Mouse (Mus musculus) cortical plate, adult 2 months (tissue): ENCODE data around the gene Lekr1. TPM values are rescaled to one million over a fixed set of nuclear protein-coding genes. Genes with fewer than 3 reads are reported as not detected.
A peak's percentile ranks its signal among the peaks of the same experiment; 100 is the strongest.

ENCODE experiments used
- H3K27ac ChIP-seq: fragments of 200-500 bp; 2 replicates; pipeline ENCODE4 v1.5.1; 2012; ENCODE audit warnings: low read length, control low read depth, inconsistent platforms; ENCODE audit not compliant: insufficient read depth
- H3K4me1 ChIP-seq: fragments of 200-500 bp; 2 replicates; pipeline ENCODE4 v1.6.1; 2011; ENCODE audit warnings: low read length; ENCODE audit not compliant: control insufficient read depth, insufficient read depth
- H3K4me3 ChIP-seq: fragments of 200-500 bp; 2 replicates; pipeline ENCODE4 v1.5.1; 2011; ENCODE audit warnings: mild to moderate bottlenecking, low read length, control low read depth; ENCODE audit not compliant: insufficient read depth
- CTCF ChIP-seq: fragments of 200-500 bp; IDR thresholded peaks from 2 replicates; pipeline ENCODE4 v1.5.1; 2011; ENCODE audit warnings: mild to moderate bottlenecking, control low read depth, low read length; ENCODE audit not compliant: insufficient read depth; ENCODE audit errors: extremely low read depth
- POLR2A ChIP-seq: fragments of 200-500 bp; IDR thresholded peaks from 2 replicates; pipeline ENCODE4 v1.6.1; 2011; ENCODE audit warnings: mild to moderate bottlenecking, low read length, control low read depth; ENCODE audit not compliant: insufficient read depth; ENCODE audit errors: extremely low read depth
- polyA plus RNA-seq: library from polyadenylated mRNA; depleted of rRNA; stranded (reverse); fragments of >200 nt; gene quantifications from 2 replicates; pipeline ENCODE4 v1.2.3, GENCODE M21; 2012

The Lekr1 gene
- polyA plus RNA-seq, 1 experiment: 6.6 TPM

DNA sequence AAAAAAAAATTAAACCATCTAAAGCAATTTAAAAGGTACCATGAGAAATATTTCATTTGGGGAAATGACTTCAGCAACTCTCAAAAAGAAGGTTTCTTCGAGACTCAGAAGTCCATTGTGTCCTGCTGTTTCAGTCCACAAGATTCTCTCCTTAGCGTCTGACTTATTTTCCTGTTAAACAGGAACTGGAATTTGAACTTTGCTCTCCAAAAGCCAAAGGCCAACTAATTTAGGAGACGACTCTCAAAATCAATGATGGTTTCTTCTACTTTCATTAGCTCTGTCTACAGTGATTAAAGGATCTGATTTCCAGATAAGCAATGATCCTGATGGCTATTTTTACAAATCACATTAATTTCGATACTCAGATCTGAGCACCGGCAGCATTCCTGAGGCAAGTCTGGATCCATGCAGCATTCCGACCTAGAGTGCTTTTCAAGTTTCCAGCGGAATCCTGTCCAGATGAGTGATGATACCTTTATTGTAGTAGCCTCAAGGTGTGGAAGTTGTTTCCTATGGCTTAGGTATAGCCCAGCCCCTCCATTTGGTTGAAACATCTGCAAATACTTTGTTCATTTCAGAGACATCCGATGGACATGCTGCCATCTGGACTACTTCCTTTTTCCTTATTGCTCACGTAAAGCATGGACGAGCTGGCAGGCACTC lies 11.4 kb upstream of the Lekr1 start:
- no peak for TF ChIP-seq POLR2A
- no peak for TF ChIP-seq CTCF
- H3K27ac ChIP-seq: no peak overlapping the region
- no peaks in the 10 kb centered on the region for H3K4me1 ChIP-seq
- H3K4me3 ChIP-seq: no peak overlapping the region

DNA sequence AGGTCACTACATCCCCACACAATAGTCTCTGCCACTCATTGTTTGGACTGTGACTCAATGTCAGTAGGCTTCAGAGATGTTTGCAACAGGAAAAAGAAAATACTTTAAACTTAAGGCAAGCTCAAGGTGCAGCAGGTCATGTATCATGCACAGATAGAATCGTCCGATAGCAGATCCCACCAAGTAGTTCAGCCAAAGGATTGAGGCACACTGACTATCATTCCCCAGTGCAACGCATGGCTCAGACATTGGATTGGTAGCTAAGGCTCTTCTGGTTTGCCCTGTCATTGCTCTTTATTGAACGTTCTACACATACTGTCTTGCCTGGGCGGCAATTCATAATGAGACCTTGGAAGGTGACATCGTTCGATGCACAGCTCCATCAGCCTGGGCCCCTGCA lies 9.6 kb upstream of the Lekr1 start:
- Histone ChIP-seq H3K27ac (no peak overlapping the region), H3K4me1 (no peaks in the 10 kb centered on the region), H3K4me3 (no peak overlapping the region)
- TF ChIP-seq CTCF: no peak
- no peak for TF ChIP-seq POLR2A

DNA sequence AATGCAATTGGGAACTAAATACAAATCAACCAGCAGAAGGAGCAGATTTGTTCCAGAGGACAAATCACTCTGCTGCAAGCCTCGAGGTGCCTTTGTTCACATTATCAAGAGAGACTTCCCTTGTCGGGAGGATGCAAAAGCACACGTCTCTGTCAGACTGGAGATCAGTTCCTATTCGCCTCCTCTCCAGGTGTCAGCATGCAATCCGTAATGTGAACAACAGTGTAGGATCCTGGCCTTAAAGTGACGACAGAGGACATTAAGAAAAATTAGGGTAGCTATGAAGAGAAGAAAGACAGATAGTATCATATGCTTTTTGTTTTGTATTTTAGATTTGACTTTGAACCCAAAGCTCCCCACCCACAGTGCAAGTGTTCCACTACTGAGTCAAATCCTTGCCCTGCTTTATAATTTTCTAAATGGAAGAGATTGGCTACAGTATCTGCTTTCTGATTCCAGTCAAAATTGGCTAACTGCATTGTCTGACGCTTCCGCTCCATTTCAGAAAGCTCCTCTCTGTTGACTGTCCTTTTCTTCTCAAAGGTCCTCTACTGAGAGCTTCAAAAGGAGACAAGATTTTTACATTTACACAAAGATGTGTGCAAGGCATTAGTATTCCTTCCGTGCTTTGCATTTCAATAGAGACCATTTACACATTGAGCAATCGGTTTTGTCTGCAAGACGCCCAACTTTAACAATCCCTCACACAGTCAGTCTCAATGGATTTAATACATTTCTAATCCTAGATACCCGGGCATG lies 8.9 kb upstream of the Lekr1 start:
- H3K4me3 ChIP-seq: no peak overlapping the region
- no peak overlapping the region for H3K27ac ChIP-seq
- no peaks in the 10 kb centered on the region for H3K4me1 ChIP-seq
- no peak for TF ChIP-seq POLR2A
- TF ChIP-seq CTCF: no peak

DNA sequence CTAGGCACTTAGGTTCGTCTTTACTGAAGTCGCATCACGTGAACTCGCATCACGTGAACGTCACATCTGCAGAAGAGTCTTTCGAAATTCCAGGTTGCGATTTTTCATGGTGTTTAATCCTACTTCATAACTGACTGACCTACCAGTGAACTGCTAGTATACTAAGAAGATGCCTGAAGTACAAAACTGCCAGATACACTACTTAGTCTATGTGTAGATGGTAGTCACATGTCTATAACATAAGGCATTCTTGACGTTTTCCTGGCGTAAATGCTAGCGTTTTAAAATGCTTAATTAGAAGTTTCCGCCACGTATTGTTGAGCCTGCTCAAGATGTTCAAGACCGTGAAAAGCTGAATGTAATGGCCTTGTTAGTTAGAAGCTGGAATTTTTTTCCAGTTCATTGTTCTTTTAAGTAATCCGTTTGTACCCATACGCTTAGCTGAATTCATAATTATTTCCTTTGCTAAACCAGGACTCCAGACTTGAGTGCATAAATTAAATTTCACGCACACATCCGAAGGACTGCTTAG lies 7.9 kb upstream of the Lekr1 start:
- Histone ChIP-seq H3K4me1 (0 out of 2 replicates have a peak, but pooled peaks cover under 1% of the 10 kb centered on the region), H3K4me3 (peak overlapping the region; percentile 80; the same call in 1 of the 2 replicates), H3K27ac (no peak overlapping the region)
- TF ChIP-seq CTCF (no peak), POLR2A (no peak)

DNA sequence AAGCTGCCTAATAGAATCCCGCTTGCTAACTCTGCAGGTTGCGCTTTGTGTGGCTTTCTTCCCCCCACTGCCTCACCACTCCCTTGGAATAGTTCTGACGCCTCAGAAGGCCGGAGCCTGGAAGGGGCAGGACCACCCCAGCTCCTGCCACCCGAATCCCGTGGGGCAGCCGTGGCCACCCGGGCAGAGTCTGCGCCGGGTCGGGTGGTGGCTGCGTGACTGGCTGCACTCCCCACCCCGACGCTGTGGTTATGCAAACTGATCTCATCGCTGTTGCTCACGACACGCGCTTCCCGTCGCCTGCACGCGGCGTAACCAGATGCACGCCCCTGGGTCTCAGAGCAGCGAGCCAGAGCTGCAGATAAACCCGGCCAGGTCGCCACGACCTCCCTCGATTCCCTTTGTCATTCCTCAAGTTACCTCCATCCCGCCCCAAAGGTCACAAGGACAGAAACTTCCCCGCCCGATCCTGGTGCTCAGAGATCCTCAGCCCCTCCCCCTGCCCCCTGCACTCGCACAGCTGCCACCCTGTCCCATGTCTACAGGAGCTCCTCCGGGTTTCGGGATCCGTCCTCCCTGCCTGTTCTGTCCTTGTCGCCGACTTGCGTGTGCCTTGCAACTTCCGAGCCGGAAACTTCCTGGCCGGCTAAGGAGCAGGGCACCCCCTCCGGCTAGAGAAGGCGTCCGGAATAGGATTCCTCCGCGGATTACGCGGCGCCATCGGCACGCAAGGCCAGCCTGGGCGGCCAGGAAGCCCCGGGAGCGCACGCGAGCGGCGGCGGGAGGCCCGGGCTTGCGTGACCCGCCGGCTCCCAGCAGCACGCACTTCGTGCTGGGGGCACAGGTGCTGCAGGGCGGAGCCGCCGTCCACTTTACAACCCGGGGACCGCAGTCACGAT lies 7.1 kb upstream of the Lekr1 start:
- Histone ChIP-seq H3K4me3 (peak overlapping the region; percentile 80), H3K27ac (peak overlapping the region; percentile 74; the same call in 1 of the 2 replicates), H3K4me1 (0 out of 2 replicates have a peak, but pooled peaks cover 1% of the 10 kb centered on the region)
- TF ChIP-seq POLR2A (peak; percentile 84), CTCF (no peak)

GRCm38 (mm10) chr3:65659620-65659932 lies 6.5 kb upstream of the Lekr1 start:
- H3K27ac ChIP-seq: peak overlapping the region; percentile 53; the same call in 1 of the 2 replicates
- no peak for TF ChIP-seq CTCF
- TF ChIP-seq POLR2A: no peak
- H3K4me1 ChIP-seq: 0 out of 2 replicates have a peak, but pooled peaks cover 1% of the 10 kb centered on the region
- H3K4me3 ChIP-seq: peak overlapping the region; percentile 80

DNA sequence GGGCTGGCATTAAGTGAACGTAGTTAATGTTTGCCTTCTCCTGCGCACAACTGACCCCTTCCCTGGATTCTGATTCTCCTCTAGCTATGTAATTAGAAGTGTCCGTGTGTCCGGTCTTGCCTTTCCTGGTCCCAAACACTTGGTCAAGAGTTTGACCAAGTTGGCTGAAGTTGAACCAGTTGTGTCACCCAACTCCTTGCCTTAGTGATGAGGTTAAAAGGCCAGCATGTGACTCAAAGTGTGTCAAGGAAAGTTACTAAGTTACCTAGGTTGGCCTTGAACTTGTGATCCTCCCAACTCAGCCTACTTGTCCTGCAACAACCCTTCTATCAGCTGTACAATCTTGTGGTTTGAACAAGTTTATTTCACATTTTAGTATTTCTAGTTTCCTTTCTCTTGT lies 5.7 kb upstream of the Lekr1 start:
- H3K27ac ChIP-seq: no peak overlapping the region
- TF ChIP-seq CTCF: no peak
- no peak for TF ChIP-seq POLR2A
- 0 out of 2 replicates have a peak, but pooled peaks cover 1% of the 10 kb centered on the region for H3K4me1 ChIP-seq
- no peak overlapping the region for H3K4me3 ChIP-seq

DNA sequence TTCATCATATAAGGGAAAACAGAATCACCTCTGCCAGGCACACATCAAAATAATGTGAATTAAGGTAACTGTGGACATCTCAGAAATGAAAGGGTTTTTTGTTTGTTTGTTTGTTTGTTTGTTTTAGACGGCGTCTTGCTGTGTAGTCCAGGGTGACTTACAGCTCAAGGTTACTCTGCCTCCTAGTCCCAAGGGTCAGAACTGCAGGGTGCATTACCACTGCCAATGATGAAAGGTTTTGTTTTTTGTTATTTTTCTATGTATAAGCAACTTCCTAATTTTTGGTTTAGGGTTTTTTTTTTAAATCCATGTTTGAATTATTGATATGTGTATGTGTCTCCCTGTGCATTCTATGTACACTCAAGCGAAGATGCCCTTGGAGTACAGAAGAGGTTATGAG lies 4.3 kb upstream of the Lekr1 start:
- no peak overlapping the region for H3K27ac ChIP-seq
- no peak overlapping the region for H3K4me3 ChIP-seq
- H3K4me1 ChIP-seq: peaks cover 3% of the 10 kb centered on the region; the same call in 1 of the 2 replicates
- TF ChIP-seq CTCF (no peak), POLR2A (no peak)

DNA sequence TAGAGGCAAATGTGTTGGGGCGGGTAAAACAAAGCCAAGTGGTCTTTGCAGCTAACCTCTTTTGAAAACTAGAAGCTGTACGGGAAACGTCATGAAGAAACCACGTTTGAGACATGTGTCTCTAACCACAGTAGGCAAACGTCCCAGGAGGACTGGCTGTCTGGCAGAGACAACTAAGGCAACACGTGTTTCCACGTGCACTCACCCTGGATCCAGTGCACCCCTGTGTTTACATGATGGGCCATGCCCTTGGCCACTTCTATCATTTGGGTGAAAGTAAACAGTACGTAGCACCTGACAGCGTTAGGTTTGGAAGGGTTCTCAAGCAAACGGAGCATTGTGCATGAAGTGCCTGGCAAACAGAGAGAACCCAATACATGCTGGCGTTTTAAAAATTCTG lies 2.9 kb upstream of the Lekr1 start:
- no peak for TF ChIP-seq POLR2A
- no peak for TF ChIP-seq CTCF
- Histone ChIP-seq H3K27ac (no peak overlapping the region), H3K4me1 (peaks cover 3% of the 10 kb centered on the region; the same call in 1 of the 2 replicates), H3K4me3 (no peak overlapping the region)
